Mouse (Mus musculus): ENCODE results near the gene Pld4.

GRCm38 (mm10) chr12:112752399-112752798 lies 8.1 kb upstream of the Pld4 start:
- TF ChIP-seq POLR2A (IDR thresholded peaks at IDR 0.05; ENCODE audit: extremely low read depth, insufficient read depth, low read length) = no peak
- TF ChIP-seq CTCF (IDR thresholded peaks at IDR 0.05; ENCODE audit: low read depth, low read length) = no peak

All from liver, adult 2 months (tissue).